Mouse (Mus musculus): Measurements from ENCODE around the gene Ghr.

GRCm38 (mm10) chr15:3346682-3347081 is 236.6 kb downstream of the Ghr start:
- TF ChIP-seq SRF (IDR thresholded peaks at IDR 0.05; ENCODE audit: control insufficient read depth, insufficient read length, low read depth) (no peak), E2F4 (IDR thresholded peaks at IDR 0.05; ENCODE audit: insufficient read depth) (no peak)

Data from myocyte (in vitro differentiated cells).